Mouse (Mus musculus): ENCODE data around the gene Ube2k. TPM values are rescaled to one million over a fixed set of nuclear protein-coding genes. Genes with fewer than 3 reads are reported as not detected.

Ube2k gene
- total RNA-seq, 2 experiments from 2014 or later = 80.3 to 81.8 TPM

GRCm38 (mm10) chr5:65613152-65613924, 76.3 kb downstream of the Ube2k start:
- intact Hi-C loops (cut with DNase I) = no loop called here
- no peak for DNase-seq

GRCm38 (mm10) chr5:65624340-65624739, 87.3 kb downstream of the Ube2k start:
- intact Hi-C loops (cut with DNase I) = no loop called here
- no peak for DNase-seq

GRCm38 (mm10) chr5:65638896-65639295, 101.9 kb downstream of the Ube2k start:
- DNase-seq = no peak
- intact Hi-C loops (cut with DNase I) = no loop called here

Other genes with a start within 250 kb of the Ube2k start
- gene Rfc1, start 201.6 kb upstream of the Ube2k start, total RNA-seq (2021) = 10 to 100 TPM; 27.3 to 30.5 TPM
- gene Klb, start 188.9 kb upstream of the Ube2k start, total RNA-seq (2021) = 1 to 10 TPM in 1 of 2 experiments, under 1 TPM in 1; 0.79 to 1.7 TPM
- 100 to 1,000 TPM; 756 to 758 TPM for gene Rpl9, start 145.8 kb upstream of the Ube2k start, total RNA-seq (2021)
- gene Lias, start 145.7 kb upstream of the Ube2k start, total RNA-seq (2021) = 10 to 100 TPM; 56.7 to 57.9 TPM
- gene Ugdh, start 101.3 kb upstream of the Ube2k start, total RNA-seq (2021) = 10 to 100 TPM; 31.5 to 32.1 TPM
- gene Gm43552, start 44.4 kb upstream of the Ube2k start, total RNA-seq (2021) = not detected
- gene Smim14, start within 50 bp of the Ube2k start, total RNA-seq (2021) = 100 to 1,000 TPM; 102 to 107 TPM
- gene Pds5a, start 161.0 kb downstream of the Ube2k start, total RNA-seq (2021) = 10 to 100 TPM; 66.2 to 75.7 TPM
- gene N4bp2, start 226.3 kb downstream of the Ube2k start, total RNA-seq (2021) = 10 to 100 TPM; 27.6 to 28.3 TPM